Mouse (Mus musculus): ENCODE data around the gene Jmjd1c. TPM values are rescaled to one million over a fixed set of nuclear protein-coding genes. Genes with fewer than 3 reads are reported as not detected.

Gene Jmjd1c
- polyA plus RNA-seq (2012; rRNA removed) (29.1 and 34.5 TPM in 2 replicates), polyA plus RNA-seq (2014; fragmentation: Nextera tagmentation; extraction: Ambion mirVana) (52.2 and 55.8 TPM in 2 replicates)

DNA sequence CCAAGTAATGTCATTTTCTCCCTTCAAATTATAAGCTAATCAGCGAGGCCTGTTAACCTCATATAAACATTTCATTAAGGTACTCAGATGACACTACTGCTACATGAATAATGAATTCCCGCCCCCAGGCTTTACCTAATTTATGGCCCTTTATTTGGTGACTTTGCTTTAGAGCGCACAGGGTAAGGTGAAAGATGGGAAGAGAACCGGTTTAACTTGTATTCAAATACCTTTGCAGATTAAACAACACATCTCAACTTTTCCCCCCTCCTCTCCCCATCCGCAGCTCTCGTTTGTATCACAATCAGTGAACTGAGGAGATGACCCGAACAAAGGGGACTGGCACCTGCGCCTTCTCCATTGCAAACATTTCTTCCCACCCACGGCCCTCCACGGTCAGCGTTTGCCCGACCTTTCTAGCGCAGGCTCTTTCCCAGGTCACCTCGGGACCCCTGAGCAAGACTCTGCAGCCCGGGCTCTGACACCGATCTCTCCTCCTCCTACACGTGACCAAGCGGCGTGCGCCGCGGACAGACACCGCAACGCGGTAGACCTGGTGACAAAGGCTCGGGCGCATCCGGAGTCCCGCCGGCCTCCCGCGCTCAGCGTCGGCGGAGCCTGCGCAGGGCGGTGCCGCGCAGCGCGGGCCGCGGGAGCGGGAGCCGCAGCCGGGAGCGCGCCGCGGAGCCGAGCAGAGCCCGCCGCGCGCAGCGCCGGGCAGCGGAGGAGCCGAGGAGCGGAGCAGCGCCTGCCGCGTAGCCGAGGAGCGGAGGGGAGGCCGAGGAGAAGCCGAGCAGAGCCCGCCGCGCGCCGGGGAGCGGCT is at the start of gene Jmjd1c:
Jmjd1c (plus strand) TSS at position 328 of the 823 bp plus-strand sequence.
- peak; percentile 48; the same call in 1 of the 2 replicates for TF ChIP-seq POLR2A (IDR thresholded peaks at IDR 0.05; ENCODE audit: borderline replicate concordance, extremely low read depth, insufficient read depth, insufficient read length)
- H3K9ac ChIP-seq (ENCODE audit: low read depth, low read length, severe bottlenecking), result peak within 1 kb of the TSS; percentile 99
- H3K27ac ChIP-seq (replicated peaks; ENCODE audit: low read depth, low read length), result peak within 1 kb of the TSS; percentile 98
- no peaks in the 10 kb centered on the region for H3K9me3 ChIP-seq (ENCODE audit: control insufficient read depth, low read length)
- H3K4me1 ChIP-seq (ENCODE audit: control insufficient read depth, insufficient read depth, low read length), result peaks cover 16% of the 10 kb centered on the region
- peak within 1 kb of the TSS; percentile 72 for H3K4me2 ChIP-seq (replicated peaks; ENCODE audit: low read depth, low read length, severe bottlenecking)
- peak within 1 kb of the TSS; percentile 95 for H3K4me3 ChIP-seq (replicated peaks; ENCODE audit: low read length)
- no peaks in the 10 kb centered on the region for H3K36me3 ChIP-seq (ENCODE audit: control insufficient read depth, insufficient read depth, low read length)
- ATAC-seq (ENCODE audit: low FRiP score, low read depth), result peak; percentile 87
- H3K27me3 ChIP-seq (ENCODE audit: control insufficient read depth, insufficient read depth, low read length), result no peaks in the 10 kb centered on the region
- peak; percentile 58 for DNase-seq (ENCODE audit: low spot score)
- WGBS, result under 1% methylated on average over 59 of the region's 73 CpGs

DNA sequence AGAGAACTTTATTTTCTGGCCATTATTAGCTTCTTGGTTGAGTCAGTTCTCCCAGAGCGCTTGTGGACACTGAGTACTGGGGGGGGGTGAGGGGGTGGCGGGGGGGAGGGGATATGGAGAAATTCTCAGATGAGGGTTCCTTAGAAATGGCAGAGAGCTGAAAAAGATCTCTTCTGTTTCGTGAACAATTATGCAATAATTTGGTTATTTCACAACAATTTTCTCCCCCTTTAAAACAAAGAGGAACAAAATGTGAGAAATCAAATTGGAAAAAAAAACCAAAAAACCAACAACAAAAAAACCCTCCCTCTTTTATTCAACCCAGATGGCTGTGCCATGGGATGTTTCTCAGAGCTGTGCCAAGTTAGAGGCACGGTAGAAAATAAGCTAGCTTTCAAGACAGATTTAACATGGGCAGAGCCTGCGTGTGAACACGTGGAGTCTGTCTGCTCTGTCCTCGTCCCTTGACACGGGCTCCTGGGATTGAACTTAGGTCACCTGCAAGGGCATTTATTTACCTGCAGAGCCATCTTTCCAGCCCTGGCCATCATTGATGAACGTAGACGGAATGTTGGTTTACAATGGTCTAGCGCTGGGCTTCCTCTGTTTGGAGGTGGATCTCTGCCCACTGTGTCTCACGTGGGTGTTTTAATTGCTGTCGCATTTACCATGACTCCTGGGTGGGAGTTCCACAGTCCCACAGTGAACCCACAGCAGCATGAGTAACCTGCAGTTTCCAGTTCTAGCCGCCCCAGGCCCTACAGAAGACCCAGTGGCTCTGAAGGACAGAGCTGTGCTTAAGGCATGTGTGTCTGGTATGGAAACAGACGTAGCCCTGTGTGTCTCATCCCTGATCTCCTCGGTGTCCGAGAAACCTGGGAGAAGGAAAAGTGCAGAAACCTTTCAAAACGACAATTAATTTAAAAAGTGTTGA is 47.9 kb upstream of the Jmjd1c start:
- peak overlapping the region; percentile 61; the same call in 1 of the 2 replicates for H3K27ac ChIP-seq (replicated peaks; ENCODE audit: low read depth, low read length)
- ATAC-seq (ENCODE audit: low FRiP score, low read depth) (peak; percentile 13; the same call in 1 of the 2 replicates), DNase-seq (ENCODE audit: low spot score) (no peak)
- TF ChIP-seq POLR2A (IDR thresholded peaks at IDR 0.05; ENCODE audit: borderline replicate concordance, extremely low read depth, insufficient read depth, insufficient read length), result no peak
- H3K4me3 ChIP-seq (replicated peaks; ENCODE audit: low read length), result no peak overlapping the region
- H3K9ac ChIP-seq (ENCODE audit: low read depth, low read length, severe bottlenecking), result no peak overlapping the region; the same call in 1 of the 2 replicates
- no peaks in the 10 kb centered on the region; the same call in 1 of the 2 replicates for H3K36me3 ChIP-seq (ENCODE audit: control insufficient read depth, insufficient read depth, low read length)
- 52% methylated on average over 18 of the region's 18 CpGs for WGBS
- H3K9me3 ChIP-seq (ENCODE audit: control insufficient read depth, low read length), result no peaks in the 10 kb centered on the region
- no peaks in the 10 kb centered on the region for H3K27me3 ChIP-seq (ENCODE audit: control insufficient read depth, insufficient read depth, low read length)
- no peak overlapping the region for H3K4me2 ChIP-seq (replicated peaks; ENCODE audit: low read depth, low read length, severe bottlenecking)
- H3K4me1 ChIP-seq (ENCODE audit: control insufficient read depth, insufficient read depth, low read length), result peaks cover 28% of the 10 kb centered on the region

DNA sequence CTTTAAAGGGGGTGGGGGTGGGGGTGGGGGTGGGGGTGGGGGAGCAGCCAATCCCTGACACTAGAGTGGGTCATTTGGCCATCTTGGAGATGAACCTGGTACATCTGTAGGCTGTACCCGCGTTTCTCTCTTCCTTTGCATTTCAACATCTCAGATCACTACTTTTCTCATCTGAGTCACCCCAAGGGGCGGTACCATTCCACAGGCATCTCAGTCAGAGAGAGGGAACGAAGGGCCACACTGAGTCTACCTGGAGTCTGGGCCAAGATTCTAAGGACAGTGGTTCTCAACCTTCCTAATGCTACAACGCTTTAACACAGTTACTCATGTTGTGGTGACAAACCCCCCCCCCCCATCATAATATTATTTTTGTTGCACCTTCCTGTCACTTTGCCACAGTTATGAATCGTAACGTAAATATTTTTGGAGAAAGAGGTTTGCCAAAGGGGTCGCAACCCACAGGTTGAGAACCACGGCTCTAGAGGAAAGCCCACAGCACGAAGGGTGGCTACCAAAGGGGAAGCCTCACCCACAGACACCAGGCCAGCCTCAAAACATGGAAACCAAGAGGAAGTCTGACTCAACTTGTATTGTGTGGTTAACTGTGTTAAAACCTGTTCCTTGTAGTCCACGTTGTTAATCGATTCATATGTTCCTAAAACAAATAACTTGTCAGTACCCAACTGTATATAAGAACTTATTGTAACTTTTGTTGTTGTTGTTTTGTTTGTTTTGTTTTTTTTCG is 46.9 kb upstream of the Jmjd1c start:
- H3K27me3 ChIP-seq (ENCODE audit: control insufficient read depth, insufficient read depth, low read length), result no peaks in the 10 kb centered on the region
- H3K9me3 ChIP-seq (ENCODE audit: control insufficient read depth, low read length), result no peaks in the 10 kb centered on the region
- no peak overlapping the region for H3K4me3 ChIP-seq (replicated peaks; ENCODE audit: low read length)
- no peak overlapping the region for H3K9ac ChIP-seq (ENCODE audit: low read depth, low read length, severe bottlenecking)
- TF ChIP-seq POLR2A (IDR thresholded peaks at IDR 0.05; ENCODE audit: borderline replicate concordance, extremely low read depth, insufficient read depth, insufficient read length), result no peak
- H3K36me3 ChIP-seq (ENCODE audit: control insufficient read depth, insufficient read depth, low read length), result no peaks in the 10 kb centered on the region; the same call in 1 of the 2 replicates
- peaks cover 35% of the 10 kb centered on the region for H3K4me1 ChIP-seq (ENCODE audit: control insufficient read depth, insufficient read depth, low read length)
- no peak overlapping the region for H3K4me2 ChIP-seq (replicated peaks; ENCODE audit: low read depth, low read length, severe bottlenecking)
- 91% methylated on average over 13 of the region's 13 CpGs for WGBS
- ATAC-seq (ENCODE audit: low FRiP score, low read depth) (no peak), DNase-seq (ENCODE audit: low spot score) (no peak)
- no peak overlapping the region for H3K27ac ChIP-seq (replicated peaks; ENCODE audit: low read depth, low read length)

DNA sequence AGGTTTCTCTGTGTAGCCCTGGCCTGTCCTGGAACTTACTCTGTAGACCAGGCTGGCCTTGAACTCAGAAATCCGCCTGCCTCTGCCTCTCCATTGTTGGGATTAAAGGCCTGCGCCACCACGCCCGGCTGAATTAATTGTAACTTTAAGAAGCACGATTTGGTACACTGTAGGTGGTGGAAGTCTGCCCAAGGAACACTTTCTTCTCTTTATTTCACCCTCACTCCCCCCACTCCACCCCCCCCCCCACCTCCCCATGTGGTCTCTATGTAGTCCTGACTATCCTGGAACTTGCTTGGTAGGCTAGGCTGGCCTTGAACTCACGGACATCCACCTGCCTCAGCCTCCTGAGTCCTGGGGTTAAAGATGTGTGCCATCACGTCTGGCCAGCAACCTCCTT is 46.3 kb upstream of the Jmjd1c start:
- Histone ChIP-seq H3K36me3 (ENCODE audit: control insufficient read depth, insufficient read depth, low read length) (no peaks in the 10 kb centered on the region; the same call in 1 of the 2 replicates), H3K4me2 (replicated peaks; ENCODE audit: low read depth, low read length, severe bottlenecking) (no peak overlapping the region), H3K4me3 (replicated peaks; ENCODE audit: low read length) (no peak overlapping the region), H3K4me1 (ENCODE audit: control insufficient read depth, insufficient read depth, low read length) (peaks cover 35% of the 10 kb centered on the region), H3K27me3 (ENCODE audit: control insufficient read depth, insufficient read depth, low read length) (no peaks in the 10 kb centered on the region), H3K9me3 (ENCODE audit: control insufficient read depth, low read length) (no peaks in the 10 kb centered on the region), H3K9ac (ENCODE audit: low read depth, low read length, severe bottlenecking) (no peak overlapping the region), H3K27ac (replicated peaks; ENCODE audit: low read depth, low read length) (no peak overlapping the region)
- no peak for DNase-seq (ENCODE audit: low spot score)
- ATAC-seq (ENCODE audit: low FRiP score, low read depth), result no peak
- 88% methylated on average over 7 of the region's 7 CpGs for WGBS
- TF ChIP-seq POLR2A (IDR thresholded peaks at IDR 0.05; ENCODE audit: borderline replicate concordance, extremely low read depth, insufficient read depth, insufficient read length), result no peak

Measured in limb, embryonic 14.5 days (tissue).